Mouse (Mus musculus) bone marrow, adult 2 months (tissue): ENCODE measurements around the gene Prkab2. TPM values are rescaled to one million over a fixed set of nuclear protein-coding genes. Genes with fewer than 3 reads are reported as not detected.

Experiments used
- H3K27ac ChIP-seq: fragments of 200-500 bp; 2 replicates; pipeline ENCODE4 v1.5.1; 2012; ENCODE audit warnings: low read depth, mild to moderate bottlenecking, control low read depth, inconsistent platforms, low read length; ENCODE audit not compliant: control insufficient read depth, poor library complexity, insufficient read depth
- H3K4me1 ChIP-seq: fragments of 200-500 bp; 2 replicates; pipeline ENCODE4 v1.6.1; 2011; ENCODE audit warnings: low read length; ENCODE audit not compliant: control insufficient read depth, insufficient read depth
- H3K4me3 ChIP-seq: fragments of 200-500 bp; replicated peaks from 2 replicates; pipeline ENCODE3; 2011; ENCODE audit warnings: mild to moderate bottlenecking, low read depth, low read length, control low read depth; ENCODE audit not compliant: control insufficient read depth
- CTCF ChIP-seq: fragments of 200-500 bp; IDR thresholded peaks from 2 replicates; pipeline ENCODE4 v1.5.1; 2011; ENCODE audit warnings: low read length, control low read depth; ENCODE audit not compliant: control insufficient read depth, insufficient read depth
- POLR2A ChIP-seq: fragments of 200-500 bp; IDR thresholded peaks from 2 replicates; pipeline ENCODE4 v1.6.1; 2011; ENCODE audit warnings: low read depth, mild to moderate bottlenecking, control low read depth, low read length, borderline replicate concordance; ENCODE audit not compliant: control insufficient read depth
- WGBS: fragments of 180-500 bp; shearing (Covaris S2); methylation state at CpG from one replicate; pipeline ENCODE4 v1.1.7; 2018; 5-methylcytosine and 5-hydroxymethylcytosine counted together
- polyA plus RNA-seq: library from polyadenylated mRNA; stranded (reverse); fragments of >200 nt; gene quantifications from 2 replicates; pipeline ENCODE4 v1.2.4, GENCODE M21; 2011; ENCODE audit warnings: low replicate concordance; ENCODE audit not compliant: missing spikeins, insufficient read depth, insufficient read length

The Prkab2 gene
- polyA plus RNA-seq, 1 experiment, result 8.4 TPM

GRCm38 (mm10) chr3:97654901-97655300 lies 3.1 kb upstream of the Prkab2 start:
- no peak for TF ChIP-seq POLR2A
- peak; percentile 54 for TF ChIP-seq CTCF
- WGBS, result 85% methylated on average over 8 of the region's 8 CpGs
- no peaks in the 10 kb centered on the region for H3K4me1 ChIP-seq
- H3K27ac ChIP-seq, result no peak overlapping the region
- H3K4me3 ChIP-seq, result no peak overlapping the region

DNA sequence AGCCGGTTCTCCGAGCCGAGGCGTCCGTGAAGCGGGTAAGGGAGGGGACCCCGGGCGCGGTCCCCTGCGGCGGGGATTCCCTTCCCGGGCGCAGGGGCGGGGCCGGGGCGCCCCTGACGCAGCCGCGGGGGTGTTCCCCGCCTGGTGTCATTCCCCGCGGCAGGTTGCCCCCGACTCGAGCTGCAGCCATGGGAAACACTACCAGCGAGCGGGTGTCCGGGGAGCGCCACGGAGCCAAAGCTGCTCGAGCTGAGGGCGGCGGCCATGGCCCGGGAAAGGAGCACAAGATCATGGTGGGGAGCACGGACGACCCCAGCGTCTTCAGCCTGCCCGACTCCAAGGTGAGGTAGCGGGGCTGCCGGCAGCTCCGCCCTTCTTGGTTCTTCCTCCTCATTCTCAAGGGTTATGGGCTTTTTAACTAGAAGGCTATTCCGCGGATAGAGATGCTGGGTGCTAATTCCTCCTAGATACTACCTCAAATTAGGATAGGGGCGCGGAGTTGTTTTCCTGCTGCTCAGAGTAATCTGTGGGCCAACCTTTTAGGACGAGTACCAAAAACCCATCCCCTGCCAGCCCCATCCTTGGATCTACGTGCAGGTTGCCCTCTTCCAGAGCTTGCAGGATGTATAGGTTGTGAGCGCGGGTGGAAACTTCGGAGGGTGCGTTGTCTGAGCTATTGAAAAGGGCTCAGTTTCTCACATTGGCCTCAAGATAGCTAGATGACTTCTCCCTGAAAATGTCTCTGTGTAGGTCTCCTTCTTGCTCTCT lies 617 bp downstream of the Prkab2 start:
- Histone ChIP-seq H3K4me1 (no peaks in the 10 kb centered on the region), H3K4me3 (peak overlapping the region; percentile 80), H3K27ac (peak overlapping the region; percentile 14)
- TF ChIP-seq CTCF (no peak), POLR2A (no peak; the same call in 1 of the 2 replicates)
- WGBS, result 1% methylated on average over 50 of the region's 50 CpGs

DNA sequence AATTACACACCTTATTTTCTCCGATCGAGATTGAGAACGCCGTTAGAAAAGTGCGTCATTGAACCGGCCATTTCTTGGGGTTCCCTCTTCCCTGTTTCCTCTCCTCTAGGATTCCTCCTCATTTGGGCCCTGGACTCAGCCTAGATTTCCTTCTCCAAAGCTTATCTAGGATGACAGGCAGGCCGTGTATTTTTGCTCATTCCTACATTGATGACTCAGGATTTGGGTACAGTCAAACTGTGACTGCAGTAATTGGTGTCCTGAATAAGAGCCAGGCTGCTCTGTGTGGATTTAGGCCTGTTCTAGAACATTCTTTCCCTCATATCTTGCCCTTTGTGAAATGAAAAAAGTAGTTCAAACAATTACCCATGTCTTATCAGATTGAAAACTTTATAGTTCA lies 1.8 kb downstream of the Prkab2 start:
- 87% methylated on average over 7 of the region's 7 CpGs for WGBS
- no peak for TF ChIP-seq CTCF
- TF ChIP-seq POLR2A, result no peak
- H3K4me1 ChIP-seq, result no peaks in the 10 kb centered on the region
- no peak overlapping the region for H3K27ac ChIP-seq
- H3K4me3 ChIP-seq, result no peak overlapping the region

GRCm38 (mm10) chr3:97661206-97661605 lies 3.2 kb downstream of the Prkab2 start:
- TF ChIP-seq POLR2A (no peak), CTCF (no peak)
- 62% methylated on average over 8 of the region's 8 CpGs for WGBS
- H3K4me1 ChIP-seq, result peaks cover 1% of the 10 kb centered on the region; the same call in 1 of the 2 replicates

GRCm38 (mm10) chr3:97665525-97665924 lies 7.5 kb downstream of the Prkab2 start:
- 44% methylated on average over 9 of the region's 9 CpGs for WGBS
- Histone ChIP-seq H3K4me1 (peaks cover 1% of the 10 kb centered on the region; the same call in 1 of the 2 replicates), H3K27ac (no peak overlapping the region; the same call in 1 of the 2 replicates), H3K4me3 (no peak overlapping the region)
- TF ChIP-seq CTCF, result no peak
- no peak for TF ChIP-seq POLR2A

More at GRCm38 (mm10) chr3:97661206-97661605, 3.2 kb downstream of the Prkab2 start:
- Histone ChIP-seq H3K27ac (no peak overlapping the region), H3K4me3 (no peak overlapping the region)

- H3K4me3 ChIP-seq, result no peak overlapping the region
- TF ChIP-seq CTCF (no peak), POLR2A (no peak)
- peaks cover 1% of the 10 kb centered on the region; the same call in 1 of the 2 replicates for H3K4me1 ChIP-seq
- no peak overlapping the region for H3K27ac ChIP-seq
- WGBS, result 56% methylated on average over 8 of the region's 8 CpGs
Measured at GRCm38 (mm10) chr3:97666154-97666553, 8.2 kb downstream of the Prkab2 start.

GRCm38 (mm10) chr3:97667093-97667675 lies 9.2 kb downstream of the Prkab2 start:
- Histone ChIP-seq H3K27ac (no peak overlapping the region), H3K4me3 (no peak overlapping the region), H3K4me1 (peaks cover 1% of the 10 kb centered on the region; the same call in 1 of the 2 replicates)
- 90% methylated on average over 14 of the region's 14 CpGs for WGBS
- no peak for TF ChIP-seq CTCF
- no peak for TF ChIP-seq POLR2A

GRCm38 (mm10) chr3:97674644-97675110 lies 16.7 kb downstream of the Prkab2 start, which contains the start of gene Gm17651:
Gene Gm17651 (minus strand): TSS chr3:97674694.
- no peak within 1 kb of the TSS for H3K27ac ChIP-seq

More at GRCm38 (mm10) chr3:97674644-97675110, 16.7 kb downstream of the Prkab2 start, which contains the start of gene Gm17651:
- TF ChIP-seq POLR2A (no peak), CTCF (no peak)
- 75% methylated on average over 7 of the region's 7 CpGs for WGBS
- Histone ChIP-seq H3K4me1 (no peaks in the 10 kb centered on the region), H3K4me3 (no peak within 1 kb of the TSS)
